Mouse (Mus musculus) left cerebral cortex, adult 18-20 months (tissue): ENCODE measurements around the gene Nhej1. TPM values are rescaled to one million over a fixed set of nuclear protein-coding genes. Genes with fewer than 3 reads are reported as not detected.

Experiments
- DNase-seq, 2 experiments: peaks; one replicate each; pipeline ENCODE4 v3.0.0; 2021 to 2022; ENCODE audit warnings: low spot score in 2 of 2, mixed read lengths in 1 of 2
- long read RNA-seq, 2 experiments: library from polyadenylated mRNA; stranded (forward); transcript quantifications; one replicate each; pipeline ENCODE4 v2.0.0; 2021
- total RNA-seq, 2 experiments: library from RNA; stranded (reverse); gene quantifications; 2 replicates each; pipeline ENCODE4 v1.2.3; 2021

The Nhej1 gene
- 1 to 10 TPM; 1.8 to 2.4 TPM for total RNA-seq
- long read RNA-seq, experiment 1: 0 reads
- long read RNA-seq, experiment 2, partial matches to known transcripts: 0 of 1 reads
- long read RNA-seq, experiment 2, other reads (novel, unspliced or antisense): 1 of 1 reads

- peak; percentile 83 to 91 for DNase-seq
These were observed at the start of gene Nhej1 for GRCm38 (mm10) chr1:75124346-75125321. Gene Nhej1 (minus strand): TSS chr1:75125200.

GRCm38 (mm10) chr1:75168472-75169464 is 43.8 kb upstream of the Nhej1 start, which contains the start of gene Zfand2b:
Gene Zfand2b (plus strand): TSS chr1:75168646.
- peak; percentile 96 for DNase-seq

GRCm38 (mm10) chr1:75168093-75168471 is 43.1 kb upstream of the Nhej1 start:
- DNase-seq: no peak

- DNase-seq: no peak
These were observed 35.2 kb upstream of the Nhej1 start for GRCm38 (mm10) chr1:75160256-75160617.

- DNase-seq: no peak
These were observed 34.7 kb upstream of the Nhej1 start for GRCm38 (mm10) chr1:75159540-75160255.

- no peak for DNase-seq
These were observed 34.0 kb upstream of the Nhej1 start for GRCm38 (mm10) chr1:75158990-75159389.

GRCm38 (mm10) chr1:75155837-75156236 is 30.8 kb upstream of the Nhej1 start:
- DNase-seq: no peak

- DNase-seq: no peak
These were observed 23.7 kb upstream of the Nhej1 start for GRCm38 (mm10) chr1:75148727-75149126.

- DNase-seq: no peak
These were observed 22.6 kb upstream of the Nhej1 start for GRCm38 (mm10) chr1:75147411-75148135.

DNA sequence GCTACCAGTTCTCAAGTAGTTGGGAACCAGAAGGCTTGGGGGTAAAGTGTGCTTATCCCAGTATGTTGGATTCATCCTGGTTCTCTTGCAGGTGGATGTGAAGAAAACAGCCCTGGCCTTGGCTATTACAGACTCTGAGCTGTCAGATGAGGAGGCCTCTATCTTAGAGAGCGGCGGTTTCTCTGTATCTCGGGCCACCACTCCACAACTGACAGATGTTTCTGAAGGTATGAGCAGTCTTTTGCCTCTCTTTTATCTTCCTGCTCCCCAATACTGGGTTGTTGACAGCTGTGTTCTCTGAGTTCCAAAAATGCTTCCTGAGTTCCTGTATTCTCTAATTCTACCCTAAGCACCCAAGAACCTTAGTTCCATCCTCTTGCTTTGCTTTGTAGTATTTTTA is 20.6 kb upstream of the Nhej1 start:
- DNase-seq: no peak

- peak; percentile 95 to 96 for DNase-seq
These were observed 17.6 kb upstream of the Nhej1 start, which contains the start of the genes Cnppd1 and Retreg2 for GRCm38 (mm10) chr1:75142301-75143261. Gene Cnppd1 (minus strand): TSS chr1:75142711. Gene Retreg2 (plus strand): TSS chr1:75142778.

DNA sequence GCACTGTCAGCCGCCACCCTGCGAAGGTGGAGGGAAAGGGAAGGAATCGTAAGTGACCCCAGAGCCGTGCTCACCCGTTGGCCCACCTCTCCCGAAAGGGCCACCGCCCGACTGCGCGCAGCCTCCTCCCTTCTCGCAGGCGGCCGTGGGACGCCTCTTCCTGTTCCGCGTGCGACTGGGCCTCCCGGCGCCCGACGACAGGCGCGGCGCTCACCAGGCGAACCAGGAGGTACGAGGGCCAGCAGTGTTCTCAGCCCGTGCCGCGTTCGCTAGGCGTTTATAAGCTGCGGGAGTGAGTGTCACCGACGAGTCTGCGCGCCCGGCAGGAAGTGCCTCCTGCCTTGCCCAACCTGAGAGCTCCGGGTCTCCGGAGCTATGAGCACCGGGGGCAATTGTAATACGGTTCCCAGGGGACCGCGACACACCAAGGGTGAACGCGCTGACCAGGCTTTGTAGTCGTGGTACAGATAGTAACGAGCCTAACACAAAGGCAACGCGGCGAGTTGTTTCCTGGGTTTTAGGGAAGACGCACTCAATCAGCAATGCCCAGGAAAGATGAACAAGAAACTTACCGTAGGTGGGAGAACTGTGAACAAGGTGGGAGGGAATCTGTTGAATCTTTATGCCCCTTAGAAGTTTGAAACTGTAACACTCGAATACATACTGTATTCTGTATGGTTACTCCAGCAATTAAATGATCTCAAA is 16.6 kb upstream of the Nhej1 start:
- DNase-seq: peak; percentile 39 to 60

DNA sequence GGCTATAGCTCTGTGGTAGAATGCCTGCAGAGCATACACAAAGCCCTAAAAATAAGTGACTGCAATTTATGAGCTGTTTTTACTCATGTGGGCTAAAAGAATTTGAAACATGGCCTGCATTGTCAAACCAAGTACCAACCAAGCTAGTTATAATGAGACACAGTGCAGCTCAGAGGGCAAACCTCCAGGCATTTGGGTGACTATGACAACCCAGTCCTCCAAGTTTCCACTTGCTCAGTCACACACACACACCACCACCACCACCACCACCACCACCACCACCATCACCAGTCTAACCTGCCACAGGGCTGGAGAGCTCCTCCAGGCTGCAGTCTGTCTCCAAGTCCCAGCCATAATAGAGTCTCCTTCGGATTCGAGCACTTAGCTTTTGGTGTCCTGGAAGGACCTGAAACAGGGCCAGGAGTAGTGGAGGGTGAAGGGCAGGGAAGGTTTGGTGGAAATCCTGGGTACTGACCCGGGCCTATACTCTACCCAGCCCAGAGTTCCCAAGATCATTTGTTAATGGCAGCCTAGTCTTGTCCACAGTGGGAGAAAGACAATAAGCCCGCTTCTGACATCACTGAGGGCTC is 15.7 kb upstream of the Nhej1 start:
- no peak for DNase-seq

- DNase-seq: no peak
These were observed 13.4 kb upstream of the Nhej1 start for GRCm38 (mm10) chr1:75138448-75138847.

- no peak for DNase-seq
These were observed 11.7 kb upstream of the Nhej1 start for GRCm38 (mm10) chr1:75136730-75137129.

DNA sequence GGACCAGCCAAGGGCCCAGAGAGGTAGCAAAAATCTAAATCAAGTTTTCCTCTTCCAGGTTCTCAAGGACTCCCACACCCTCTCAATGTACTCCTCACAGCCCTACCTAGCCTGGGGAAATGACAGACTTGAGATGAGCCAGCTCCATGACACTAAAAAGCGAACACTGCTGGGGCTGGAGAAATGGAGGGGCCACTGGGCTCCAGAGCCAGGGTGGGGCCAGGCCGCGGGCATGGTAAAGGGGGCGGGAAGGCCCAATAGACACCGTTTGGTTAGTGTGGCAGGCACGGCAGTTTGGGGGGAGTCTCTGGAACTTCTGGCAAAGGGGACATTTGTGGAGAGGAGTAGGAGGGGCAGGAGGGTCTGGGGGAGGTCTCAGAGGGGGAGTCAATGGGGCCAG is 11.3 kb upstream of the Nhej1 start:
- DNase-seq: no peak

DNA sequence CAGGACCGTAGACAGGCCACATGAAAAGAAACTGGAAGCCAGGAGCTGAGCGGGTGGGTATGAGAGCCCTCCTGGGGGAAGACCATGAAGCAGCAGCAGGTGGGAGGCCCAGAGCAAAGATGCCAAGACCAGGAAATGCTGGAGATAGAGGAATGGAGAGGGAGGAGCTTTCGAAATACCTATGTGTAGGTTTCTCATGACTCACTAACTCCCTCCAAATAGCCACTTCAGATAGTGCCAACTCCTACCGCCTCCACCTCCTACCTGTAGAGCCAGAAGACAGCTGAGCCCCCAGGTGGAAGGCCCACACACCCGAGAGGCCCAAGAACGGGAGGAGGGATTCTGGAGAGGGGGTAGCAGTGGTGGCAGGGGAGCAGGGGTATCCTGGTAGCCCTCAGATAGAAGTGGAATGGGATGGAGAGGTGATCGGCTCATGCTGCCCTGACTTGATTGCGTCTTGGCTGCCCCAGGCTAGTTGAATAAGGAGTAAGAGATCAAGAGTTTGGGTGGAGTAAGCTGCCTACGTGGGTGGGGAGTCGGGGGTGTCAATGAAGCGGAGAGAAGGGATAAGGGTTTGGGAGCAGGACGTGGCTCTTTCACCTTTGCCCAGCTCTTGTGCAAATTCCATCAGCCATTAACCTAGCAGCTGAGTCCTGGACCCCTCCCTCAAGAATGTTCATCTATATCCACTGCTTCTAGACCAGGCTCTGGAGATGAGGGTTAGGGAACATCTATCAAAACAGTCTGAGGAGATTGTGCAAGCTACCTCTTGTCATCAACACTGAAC is 8.6 kb upstream of the Nhej1 start, which contains the start of gene Slc23a3:
TSS of gene Slc23a3 (minus strand) at position 470 of the 787 bp plus-strand sequence.
- no peak for DNase-seq
